Mouse (Mus musculus): Measurements from ENCODE around the gene Gm11037.

Gm11037 gene

GRCm38 (mm10) chr2:131148353-131149253, 15.3 kb downstream of the Gm11037 start:
- no peak for DNase-seq (ENCODE audit: low read depth in 1 of 2, low spot score in 2 of 2)

GRCm38 (mm10) chr2:131149254-131149578, 15.9 kb downstream of the Gm11037 start:
- no peak for DNase-seq (ENCODE audit: low read depth in 1 of 2, low spot score in 2 of 2)

GRCm38 (mm10) chr2:131152166-131152730, 19.0 kb downstream of the Gm11037 start:
- no peak for DNase-seq (ENCODE audit: low read depth in 1 of 2, low spot score in 2 of 2)

GRCm38 (mm10) chr2:131154036-131154435, 20.7 kb downstream of the Gm11037 start:
- DNase-seq (ENCODE audit: low read depth in 1 of 2, low spot score in 2 of 2): no peak

GRCm38 (mm10) chr2:131156987-131157386, 23.7 kb downstream of the Gm11037 start:
- DNase-seq (ENCODE audit: low read depth in 1 of 2, low spot score in 2 of 2): no peak

- peak in 1 of 2 experiments; percentile 15 for DNase-seq (ENCODE audit: low read depth in 1 of 2, low spot score in 2 of 2)
Observed at GRCm38 (mm10) chr2:131159491-131159910, 26.2 kb downstream of the Gm11037 start.

- peak; percentile 86 to 89 for DNase-seq (ENCODE audit: low read depth in 1 of 2, low spot score in 2 of 2)
Observed at GRCm38 (mm10) chr2:131159938-131160581, 26.8 kb downstream of the Gm11037 start, which contains the start of gene 1700037H04Rik. Gene 1700037H04Rik, minus strand, starts transcription at chr2:131160081.

GRCm38 (mm10) chr2:131160671-131161111, 27.4 kb downstream of the Gm11037 start:
- peak in 1 of 2 experiments; percentile 8 for DNase-seq (ENCODE audit: low read depth in 1 of 2, low spot score in 2 of 2)

- DNase-seq (ENCODE audit: low read depth in 1 of 2, low spot score in 2 of 2): no peak
Observed at GRCm38 (mm10) chr2:131163924-131164323, 30.6 kb downstream of the Gm11037 start.

- no peak for DNase-seq (ENCODE audit: low read depth in 1 of 2, low spot score in 2 of 2)
Observed at GRCm38 (mm10) chr2:131166172-131166571, 32.9 kb downstream of the Gm11037 start.

- DNase-seq (ENCODE audit: low read depth in 1 of 2, low spot score in 2 of 2): no peak
Observed at GRCm38 (mm10) chr2:131167984-131168383, 34.7 kb downstream of the Gm11037 start.

GRCm38 (mm10) chr2:131168914-131169313, 35.6 kb downstream of the Gm11037 start:
- no peak for DNase-seq (ENCODE audit: low read depth in 1 of 2, low spot score in 2 of 2)

- no peak for DNase-seq (ENCODE audit: low read depth in 1 of 2, low spot score in 2 of 2)
Observed at GRCm38 (mm10) chr2:131170936-131171335, 37.6 kb downstream of the Gm11037 start.

GRCm38 (mm10) chr2:131171401-131172104, 38.3 kb downstream of the Gm11037 start:
- peak in 1 of 2 experiments; percentile 19 for DNase-seq (ENCODE audit: low read depth in 1 of 2, low spot score in 2 of 2)

GRCm38 (mm10) chr2:131172322-131172721, 39.0 kb downstream of the Gm11037 start:
- no peak for DNase-seq (ENCODE audit: low read depth in 1 of 2, low spot score in 2 of 2)

- DNase-seq (ENCODE audit: low read depth in 1 of 2, low spot score in 2 of 2): peak in 1 of 2 experiments; percentile 31
Observed at GRCm38 (mm10) chr2:131174700-131175099, 41.4 kb downstream of the Gm11037 start.

- DNase-seq (ENCODE audit: low read depth in 1 of 2, low spot score in 2 of 2): no peak
Observed at GRCm38 (mm10) chr2:131175286-131175944, 42.1 kb downstream of the Gm11037 start.

- no peak for DNase-seq (ENCODE audit: low read depth in 1 of 2, low spot score in 2 of 2)
Observed at GRCm38 (mm10) chr2:131175945-131176309, 42.6 kb downstream of the Gm11037 start.

- DNase-seq (ENCODE audit: low read depth in 1 of 2, low spot score in 2 of 2): no peak
Observed at GRCm38 (mm10) chr2:131176491-131176890, 43.2 kb downstream of the Gm11037 start.

- no peak for DNase-seq (ENCODE audit: low read depth in 1 of 2, low spot score in 2 of 2)
Observed at GRCm38 (mm10) chr2:131177932-131178331, 44.6 kb downstream of the Gm11037 start.

GRCm38 (mm10) chr2:131178828-131179245, 45.5 kb downstream of the Gm11037 start:
- DNase-seq (ENCODE audit: low read depth in 1 of 2, low spot score in 2 of 2): no peak

Measured in monocyte, adult 2 months (primary cell).